Mouse (Mus musculus) midbrain, embryonic 15.5 days (tissue): ENCODE measurements around the gene Sephs2. TPM values are rescaled to one million over a fixed set of nuclear protein-coding genes. Genes with fewer than 3 reads are reported as not detected.

Source experiments
- ATAC-seq: fragments of 200-750 bp; cut with Nextera tagmentation; replicated peaks from 2 replicates; pipeline ENCODE4 v1.8.0; 2017; ENCODE audit warnings: moderate TSS enrichment
- H3K27ac ChIP-seq: fragments of 300-500 bp; sonication (generic); 2 replicates; pipeline ENCODE4 v1.5.1; 2015; ENCODE audit warnings: mild to moderate bottlenecking, inconsistent platforms
- H3K27me3 ChIP-seq: fragments of 300-500 bp; sonication (generic); replicated peaks from 2 replicates; pipeline ENCODE4 v1.6.1; 2015; ENCODE audit warnings: inconsistent platforms
- H3K36me3 ChIP-seq: fragments of 300-500 bp; sonication (generic); replicated peaks from 2 replicates; pipeline ENCODE4 v1.6.1; 2015; ENCODE audit warnings: inconsistent platforms
- H3K4me1 ChIP-seq: fragments of 300-500 bp; sonication (generic); 2 replicates; pipeline ENCODE4 v1.6.1; 2015; ENCODE audit warnings: inconsistent platforms
- H3K4me2 ChIP-seq: fragments of 300-500 bp; sonication (generic); 2 replicates; pipeline ENCODE4 v1.6.1; 2015; ENCODE audit warnings: inconsistent platforms, mild to moderate bottlenecking, moderate library complexity
- H3K4me3 ChIP-seq: fragments of 300-500 bp; sonication (generic); 2 replicates; pipeline ENCODE4 v1.5.1; 2015; ENCODE audit warnings: mild to moderate bottlenecking, inconsistent platforms
- H3K9ac ChIP-seq: fragments of 300-500 bp; sonication (generic); 2 replicates; pipeline ENCODE4 v1.6.1; 2015; ENCODE audit warnings: mild to moderate bottlenecking, inconsistent platforms
- H3K9me3 ChIP-seq: fragments of 300-500 bp; sonication (generic); 2 replicates; pipeline ENCODE4 v1.6.1; 2016; ENCODE audit warnings: inconsistent platforms
- WGBS: fragments of 180-500 bp; shearing (Covaris S2); methylation state at CpG from one replicate; pipeline ENCODE4 v1.1.7; 2015; ENCODE audit warnings: mixed read lengths; 5-methylcytosine and 5-hydroxymethylcytosine counted together
- polyA plus RNA-seq: library from polyadenylated mRNA; unstranded; fragments of >200 nt; fragmentation: Nextera tagmentation; extraction: Ambion mirVana; gene quantifications from 2 replicates; pipeline ENCODE4 v1.2.1, GENCODE M21; 2015

Gene Sephs2
- polyA plus RNA-seq: 59.9 and 62.3 TPM in 2 replicates

GRCm38 (mm10) chr7:127273925-127274789 is at the start of gene Sephs2:
Gene Sephs2, minus strand, starts transcription at chr7:127274055.
- peak within 1 kb of the TSS; percentile 80 for H3K27ac ChIP-seq
- WGBS: 3% methylated on average over 39 of the region's 39 CpGs
- H3K9me3 ChIP-seq: no peaks in the 10 kb centered on the region
- peaks cover 9% of the 10 kb centered on the region for H3K36me3 ChIP-seq
- peak within 1 kb of the TSS; percentile 59 for H3K4me3 ChIP-seq
- H3K4me2 ChIP-seq: peak within 1 kb of the TSS; percentile 83
- peak; percentile 96 for ATAC-seq
- H3K27me3 ChIP-seq: no peaks in the 10 kb centered on the region
- H3K4me1 ChIP-seq: peaks cover 17% of the 10 kb centered on the region
- H3K9ac ChIP-seq: peak within 1 kb of the TSS; percentile 68

GRCm38 (mm10) chr7:127322085-127322484 is 48.2 kb upstream of the Sephs2 start:
- H3K9me3 ChIP-seq: no peaks in the 10 kb centered on the region
- H3K4me2 ChIP-seq: no peak overlapping the region
- H3K4me3 ChIP-seq: no peak overlapping the region
- H3K27me3 ChIP-seq: no peaks in the 10 kb centered on the region
- H3K4me1 ChIP-seq: no peaks in the 10 kb centered on the region
- 45% methylated on average over 5 of the region's 5 CpGs for WGBS
- H3K9ac ChIP-seq: no peak overlapping the region
- H3K27ac ChIP-seq: no peak overlapping the region
- no peak for ATAC-seq
- no peaks in the 10 kb centered on the region for H3K36me3 ChIP-seq

GRCm38 (mm10) chr7:127321106-127321505 is 47.3 kb upstream of the Sephs2 start:
- Histone ChIP-seq H3K4me3 (no peak overlapping the region), H3K9me3 (no peaks in the 10 kb centered on the region), H3K27ac (no peak overlapping the region), H3K9ac (no peak overlapping the region), H3K4me1 (no peaks in the 10 kb centered on the region), H3K4me2 (no peak overlapping the region), H3K36me3 (no peaks in the 10 kb centered on the region), H3K27me3 (no peaks in the 10 kb centered on the region)
- 77% methylated on average over 4 of the region's 4 CpGs for WGBS
- ATAC-seq: no peak

- no peak for ATAC-seq
- H3K9ac ChIP-seq: no peak overlapping the region
- no peaks in the 10 kb centered on the region for H3K4me1 ChIP-seq
- no peak overlapping the region for H3K27ac ChIP-seq
- no peak overlapping the region for H3K4me2 ChIP-seq
- no peaks in the 10 kb centered on the region for H3K27me3 ChIP-seq
- H3K36me3 ChIP-seq: no peaks in the 10 kb centered on the region
- 34% methylated on average over 8 of the region's 8 CpGs for WGBS
- H3K9me3 ChIP-seq: no peaks in the 10 kb centered on the region
- H3K4me3 ChIP-seq: no peak overlapping the region
Measured at GRCm38 (mm10) chr7:127313912-127314311, 40.1 kb upstream of the Sephs2 start.

GRCm38 (mm10) chr7:127309951-127310350 is 36.1 kb upstream of the Sephs2 start:
- H3K4me3 ChIP-seq: no peak overlapping the region
- no peaks in the 10 kb centered on the region for H3K4me1 ChIP-seq
- H3K36me3 ChIP-seq: no peaks in the 10 kb centered on the region
- H3K9ac ChIP-seq: no peak overlapping the region
- no peak overlapping the region for H3K4me2 ChIP-seq
- H3K27me3 ChIP-seq: no peaks in the 10 kb centered on the region
- no peak overlapping the region for H3K27ac ChIP-seq
- no peaks in the 10 kb centered on the region for H3K9me3 ChIP-seq
- ATAC-seq: no peak
- WGBS: 76% methylated on average over 12 of the region's 12 CpGs

- no peaks in the 10 kb centered on the region for H3K9me3 ChIP-seq
- no peak overlapping the region for H3K4me2 ChIP-seq
- ATAC-seq: no peak
- no peak overlapping the region for H3K9ac ChIP-seq
- 60% methylated on average over 4 of the region's 4 CpGs for WGBS
- no peaks in the 10 kb centered on the region for H3K27me3 ChIP-seq
- H3K4me1 ChIP-seq: no peaks in the 10 kb centered on the region
- H3K27ac ChIP-seq: no peak overlapping the region
- no peaks in the 10 kb centered on the region for H3K36me3 ChIP-seq
- H3K4me3 ChIP-seq: no peak overlapping the region
Measured at GRCm38 (mm10) chr7:127308887-127309286, 35.0 kb upstream of the Sephs2 start.

GRCm38 (mm10) chr7:127308431-127308830 is 34.6 kb upstream of the Sephs2 start:
- no peaks in the 10 kb centered on the region for H3K36me3 ChIP-seq
- H3K9me3 ChIP-seq: no peaks in the 10 kb centered on the region
- H3K4me2 ChIP-seq: no peak overlapping the region
- WGBS: 77% methylated on average over 2 of the region's 2 CpGs
- no peak overlapping the region for H3K9ac ChIP-seq
- no peak for ATAC-seq
- H3K4me1 ChIP-seq: no peaks in the 10 kb centered on the region
- H3K27ac ChIP-seq: no peak overlapping the region
- no peak overlapping the region for H3K4me3 ChIP-seq
- H3K27me3 ChIP-seq: no peaks in the 10 kb centered on the region

- Histone ChIP-seq H3K9me3 (no peaks in the 10 kb centered on the region), H3K27me3 (no peaks in the 10 kb centered on the region), H3K4me1 (no peaks in the 10 kb centered on the region), H3K4me2 (no peak overlapping the region), H3K4me3 (no peak overlapping the region), H3K36me3 (no peaks in the 10 kb centered on the region), H3K27ac (no peak overlapping the region), H3K9ac (no peak overlapping the region)
- 88% methylated on average over 5 of the region's 5 CpGs for WGBS
- ATAC-seq: no peak
Measured at GRCm38 (mm10) chr7:127297586-127298193, 23.8 kb upstream of the Sephs2 start.

- WGBS: 87% methylated on average over 5 of the region's 5 CpGs
- no peak for ATAC-seq
- Histone ChIP-seq H3K4me2 (no peak overlapping the region), H3K9ac (no peak overlapping the region), H3K36me3 (no peaks in the 10 kb centered on the region), H3K9me3 (no peaks in the 10 kb centered on the region), H3K27ac (no peak overlapping the region), H3K4me1 (no peaks in the 10 kb centered on the region), H3K27me3 (no peaks in the 10 kb centered on the region), H3K4me3 (no peak overlapping the region)
Measured at GRCm38 (mm10) chr7:127296786-127297555, 23.1 kb upstream of the Sephs2 start.

GRCm38 (mm10) chr7:127296098-127296497 is 22.2 kb upstream of the Sephs2 start, which contains the start of gene Itgal:
Gene Itgal, plus strand, starts transcription at chr7:127296260.
- WGBS: 86% methylated on average over 11 of the region's 11 CpGs
- no peaks in the 10 kb centered on the region for H3K4me1 ChIP-seq
- no peaks in the 10 kb centered on the region for H3K27me3 ChIP-seq
- H3K4me2 ChIP-seq: no peak within 1 kb of the TSS
- H3K4me3 ChIP-seq: no peak within 1 kb of the TSS
- H3K9ac ChIP-seq: no peak within 1 kb of the TSS
- H3K36me3 ChIP-seq: no peaks in the 10 kb centered on the region
- H3K9me3 ChIP-seq: no peaks in the 10 kb centered on the region
- H3K27ac ChIP-seq: no peak within 1 kb of the TSS
- no peak for ATAC-seq

GRCm38 (mm10) chr7:127290142-127290541 is 16.3 kb upstream of the Sephs2 start:
- Histone ChIP-seq H3K36me3 (no peaks in the 10 kb centered on the region), H3K4me1 (no peaks in the 10 kb centered on the region), H3K4me2 (no peak overlapping the region), H3K9ac (no peak overlapping the region), H3K27me3 (no peaks in the 10 kb centered on the region), H3K27ac (no peak overlapping the region), H3K4me3 (no peak overlapping the region), H3K9me3 (peaks cover 3% of the 10 kb centered on the region; the same call in 1 of the 2 replicates)
- no peak for ATAC-seq
- WGBS: 55% methylated on average over 8 of the region's 8 CpGs

- Histone ChIP-seq H3K27ac (no peak overlapping the region), H3K4me3 (no peak overlapping the region), H3K27me3 (no peaks in the 10 kb centered on the region), H3K36me3 (no peaks in the 10 kb centered on the region), H3K4me2 (no peak overlapping the region), H3K4me1 (no peaks in the 10 kb centered on the region), H3K9me3 (peaks cover 3% of the 10 kb centered on the region; the same call in 1 of the 2 replicates), H3K9ac (no peak overlapping the region)
- WGBS: 84% methylated on average over 2 of the region's 2 CpGs
- ATAC-seq: no peak
Measured at GRCm38 (mm10) chr7:127289306-127289705, 15.5 kb upstream of the Sephs2 start.
